Mouse (Mus musculus) liver, embryonic 11.5 days (tissue): Measurements from ENCODE around the gene Traf1. TPM values are rescaled to one million over a fixed set of nuclear protein-coding genes. Genes with fewer than 3 reads are reported as not detected.
A peak's percentile ranks its signal among the peaks of the same experiment; 100 is the strongest.

Experiments
- ATAC-seq: fragments of 200-750 bp; cut with Nextera tagmentation; replicated peaks from 2 replicates; pipeline ENCODE4 v1.8.0; 2017; ENCODE audit warnings: moderate number of reproducible peaks, mild to moderate bottlenecking, moderate TSS enrichment, moderate library complexity; ENCODE audit not compliant: low FRiP score
- DNase-seq: peaks from one replicate; pipeline ENCODE4 v3.0.0-alpha.2; 2017; ENCODE audit warnings: low spot score
- H3K27ac ChIP-seq: fragments of 300-500 bp; sonication (generic); 2 replicates; pipeline ENCODE4 v1.5.1; 2014; ENCODE audit warnings: mild to moderate bottlenecking, low read depth, low read length, control low read depth
- H3K27me3 ChIP-seq: fragments of 300-500 bp; sonication (generic); replicated peaks from 2 replicates; pipeline ENCODE4 v1.6.1; 2014; ENCODE audit warnings: low read length, mixed read lengths; ENCODE audit not compliant: control insufficient read depth, insufficient read depth
- H3K36me3 ChIP-seq: fragments of 300-500 bp; sonication (generic); 2 replicates; pipeline ENCODE4 v1.6.1; 2014; ENCODE audit warnings: mild to moderate bottlenecking, low read length, moderate library complexity, mixed read lengths; ENCODE audit not compliant: control insufficient read depth, insufficient read depth
- H3K4me1 ChIP-seq: fragments of 300-500 bp; sonication (generic); replicated peaks from 2 replicates; pipeline ENCODE4 v1.6.1; 2014; ENCODE audit warnings: low read length, mixed read lengths; ENCODE audit not compliant: control insufficient read depth, insufficient read depth
- H3K4me2 ChIP-seq: fragments of 300-500 bp; sonication (generic); 2 replicates; pipeline ENCODE4 v1.6.1; 2014; ENCODE audit warnings: mild to moderate bottlenecking, control low read depth, moderate library complexity
- H3K4me3 ChIP-seq: fragments of 300-500 bp; sonication (generic); 2 replicates; pipeline ENCODE4 v1.5.1; 2014; ENCODE audit warnings: low read depth, low read length, control low read depth
- H3K9ac ChIP-seq: fragments of 300-500 bp; sonication (generic); 2 replicates; pipeline ENCODE4 v1.6.1; 2014; ENCODE audit warnings: low read depth, low read length, control low read depth
- H3K9me3 ChIP-seq: fragments of 300-500 bp; sonication (generic); 2 replicates; pipeline ENCODE4 v1.6.1; 2016; ENCODE audit warnings: low read length, inconsistent platforms, mixed read lengths; ENCODE audit not compliant: control insufficient read depth
- WGBS: fragments of 180-500 bp; shearing (Covaris S2); extraction: QIAGEN DNeasy Blood & Tissue Kit; methylation state at CpG from one replicate; pipeline ENCODE4 v1.1.7; 2014; 5-methylcytosine and 5-hydroxymethylcytosine counted together
- polyA plus RNA-seq: library from polyadenylated mRNA; unstranded; fragments of >200 nt; fragmentation: Nextera tagmentation; extraction: Ambion mirVana; gene quantifications from 2 replicates; pipeline ENCODE4 v1.2.1, GENCODE M21; 2014

Traf1 gene
- polyA plus RNA-seq, 1 experiment from 2014 or later = 0.38 TPM

DNA sequence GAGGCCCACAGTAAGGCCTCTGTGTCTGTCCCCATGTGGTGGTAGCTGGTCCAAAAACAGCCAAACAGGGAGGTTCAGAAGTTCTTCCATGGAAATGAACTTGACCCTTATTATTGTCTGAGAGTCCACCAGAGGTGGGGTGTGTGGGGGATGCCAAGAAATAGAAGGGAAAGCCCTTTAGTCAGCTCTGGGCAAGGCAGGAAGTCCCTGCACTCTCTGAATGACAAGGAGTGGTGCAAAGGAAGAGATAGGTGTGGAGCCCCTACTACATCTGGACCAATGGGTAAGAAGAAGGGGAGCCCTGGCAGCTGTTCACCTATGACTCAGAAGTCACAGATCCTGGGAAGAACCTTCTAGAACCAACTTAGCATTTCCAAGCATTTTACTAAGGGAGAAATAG lies 7.2 kb downstream of the Traf1 start:
- H3K4me3 ChIP-seq = no peak overlapping the region
- H3K4me1 ChIP-seq = no peaks in the 10 kb centered on the region
- no peaks in the 10 kb centered on the region for H3K9me3 ChIP-seq
- H3K9ac ChIP-seq = no peak overlapping the region
- H3K27ac ChIP-seq = no peak overlapping the region
- no peaks in the 10 kb centered on the region for H3K36me3 ChIP-seq
- no peak overlapping the region for H3K4me2 ChIP-seq
- no peaks in the 10 kb centered on the region for H3K27me3 ChIP-seq
- ATAC-seq (no peak), DNase-seq (no peak)

DNA sequence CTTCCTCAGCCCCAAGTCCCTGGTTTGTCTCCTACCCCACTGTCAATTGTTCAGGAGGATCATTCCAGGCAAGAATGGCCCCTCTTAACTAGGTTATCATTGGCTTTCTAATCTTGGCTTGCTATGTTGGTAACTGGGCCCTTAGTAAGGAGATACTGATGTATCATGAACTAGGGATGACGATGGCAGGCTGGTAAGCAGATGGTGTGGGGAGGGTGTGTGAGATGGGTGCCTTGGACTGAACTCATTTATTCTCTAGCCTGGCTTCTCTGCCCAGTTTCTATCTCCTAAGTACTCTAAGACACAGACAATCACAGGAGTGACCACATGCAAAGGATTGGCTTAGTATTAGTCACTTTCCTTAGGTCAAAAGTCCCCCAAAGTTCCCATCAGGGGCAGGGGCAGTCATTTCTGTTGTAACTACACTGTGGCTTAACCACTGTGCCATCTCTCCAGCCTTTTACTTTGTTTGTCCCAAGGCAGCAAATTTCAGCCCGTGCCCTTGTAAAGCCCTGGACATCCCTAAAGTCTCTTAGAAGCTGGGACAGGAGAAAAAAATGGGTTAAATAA lies 7.9 kb downstream of the Traf1 start:
- Histone ChIP-seq H3K4me1 (no peaks in the 10 kb centered on the region), H3K27ac (no peak overlapping the region), H3K27me3 (no peaks in the 10 kb centered on the region), H3K9ac (no peak overlapping the region), H3K9me3 (no peaks in the 10 kb centered on the region), H3K4me3 (no peak overlapping the region), H3K36me3 (no peaks in the 10 kb centered on the region), H3K4me2 (no peak overlapping the region)
- 64% methylated on average over 2 of the region's 2 CpGs for WGBS
- ATAC-seq (no peak), DNase-seq (no peak)

DNA sequence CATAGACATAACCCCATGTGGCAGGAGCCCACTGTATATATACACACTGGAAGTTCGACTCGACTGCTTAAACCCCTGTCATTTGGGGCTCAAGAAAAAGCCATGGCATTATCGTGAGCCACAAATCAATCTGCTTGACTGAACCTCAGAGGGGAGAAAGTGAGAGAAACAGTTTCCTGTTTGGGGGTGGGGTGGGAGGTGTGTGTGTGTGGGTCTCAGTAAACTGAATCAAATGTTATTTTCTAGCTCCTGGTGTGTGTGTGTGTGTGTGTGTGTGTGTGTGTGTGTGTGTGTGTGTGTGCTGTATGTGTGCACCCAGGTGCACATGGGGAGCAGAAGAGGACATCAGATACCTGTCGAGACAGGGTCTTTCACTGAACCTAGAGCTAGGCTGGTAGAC lies 8.6 kb downstream of the Traf1 start:
- ATAC-seq (no peak), DNase-seq (no peak)
- Histone ChIP-seq H3K4me1 (no peaks in the 10 kb centered on the region), H3K4me3 (no peak overlapping the region), H3K9ac (no peak overlapping the region), H3K9me3 (no peaks in the 10 kb centered on the region), H3K4me2 (no peak overlapping the region), H3K36me3 (no peaks in the 10 kb centered on the region), H3K27me3 (no peaks in the 10 kb centered on the region), H3K27ac (no peak overlapping the region)
- WGBS = 62% methylated on average over 4 of the region's 4 CpGs

DNA sequence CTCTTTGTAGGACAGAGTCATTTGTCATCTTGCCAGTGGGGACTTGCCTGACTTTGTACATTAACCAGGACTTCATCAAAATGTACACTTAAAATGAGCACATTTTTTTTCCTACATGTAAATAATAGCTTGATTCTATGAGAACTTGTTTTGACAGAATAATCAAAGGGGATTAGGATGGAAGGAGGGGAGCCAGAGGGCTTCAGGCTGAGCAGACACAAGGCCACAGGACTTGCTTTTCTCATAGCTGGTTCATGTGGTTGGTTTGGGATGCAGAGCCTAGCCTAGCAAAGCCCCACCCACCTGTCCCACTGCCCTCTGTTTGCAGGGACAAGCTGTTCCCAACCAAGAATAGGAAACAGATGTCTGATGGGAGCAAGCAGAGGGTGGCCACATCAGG lies 10.1 kb downstream of the Traf1 start:
- Histone ChIP-seq H3K9ac (no peak overlapping the region), H3K4me1 (no peaks in the 10 kb centered on the region), H3K27ac (no peak overlapping the region), H3K4me3 (no peak overlapping the region), H3K4me2 (no peak overlapping the region), H3K9me3 (no peaks in the 10 kb centered on the region), H3K36me3 (no peaks in the 10 kb centered on the region), H3K27me3 (no peaks in the 10 kb centered on the region)
- ATAC-seq (no peak), DNase-seq (no peak)

DNA sequence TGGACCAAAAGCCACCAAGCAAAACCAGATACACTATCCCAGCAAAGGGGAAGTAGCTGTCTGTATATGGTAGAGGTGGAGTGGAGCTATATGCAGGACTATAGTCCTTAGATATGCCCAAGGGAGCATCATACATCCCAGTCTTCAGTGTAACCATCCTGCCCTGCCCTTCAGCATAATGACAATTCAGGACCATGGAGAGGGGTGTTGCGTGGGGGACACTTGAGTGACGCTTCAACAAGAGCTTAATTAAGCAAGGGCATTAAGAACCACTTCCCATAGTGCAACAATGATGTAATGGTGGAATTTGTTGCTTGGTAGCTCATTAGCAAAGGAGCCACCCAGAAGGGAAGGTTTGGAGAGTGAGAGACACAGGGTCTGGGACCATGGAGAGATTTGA lies 12.9 kb downstream of the Traf1 start:
- no peak overlapping the region for H3K9ac ChIP-seq
- 27% methylated on average over 2 of the region's 2 CpGs for WGBS
- no peaks in the 10 kb centered on the region for H3K36me3 ChIP-seq
- H3K27ac ChIP-seq = no peak overlapping the region
- H3K27me3 ChIP-seq = no peaks in the 10 kb centered on the region
- no peak overlapping the region for H3K4me3 ChIP-seq
- no peaks in the 10 kb centered on the region for H3K9me3 ChIP-seq
- ATAC-seq (no peak), DNase-seq (no peak)
- no peak overlapping the region for H3K4me2 ChIP-seq
- no peaks in the 10 kb centered on the region for H3K4me1 ChIP-seq

DNA sequence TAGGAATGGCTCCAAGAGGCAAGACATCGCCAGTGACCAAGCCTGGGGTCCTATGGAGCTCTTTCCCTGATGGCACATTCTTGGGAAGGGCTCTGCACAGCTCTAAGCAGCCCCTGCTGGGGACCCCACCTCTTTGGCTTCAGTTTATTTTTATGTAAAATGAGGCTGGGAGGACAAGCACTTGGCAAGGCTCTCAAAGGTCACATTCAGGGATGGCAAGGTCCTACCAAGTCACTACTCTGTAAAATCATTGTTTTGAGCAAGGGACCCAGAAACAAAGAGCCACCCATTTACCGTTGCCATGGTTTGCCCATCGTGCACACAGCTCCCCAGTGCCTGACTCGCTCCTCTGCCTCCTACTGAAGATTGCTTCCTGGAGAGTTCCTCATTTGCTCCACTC lies 15.5 kb downstream of the Traf1 start:
- DNase-seq (no peak), ATAC-seq (no peak)
- 57% methylated on average over 4 of the region's 4 CpGs for WGBS
- Histone ChIP-seq H3K27me3 (no peaks in the 10 kb centered on the region), H3K9ac (no peak overlapping the region), H3K4me1 (no peaks in the 10 kb centered on the region), H3K9me3 (no peaks in the 10 kb centered on the region), H3K4me2 (no peak overlapping the region), H3K4me3 (no peak overlapping the region), H3K36me3 (no peaks in the 10 kb centered on the region), H3K27ac (no peak overlapping the region)

DNA sequence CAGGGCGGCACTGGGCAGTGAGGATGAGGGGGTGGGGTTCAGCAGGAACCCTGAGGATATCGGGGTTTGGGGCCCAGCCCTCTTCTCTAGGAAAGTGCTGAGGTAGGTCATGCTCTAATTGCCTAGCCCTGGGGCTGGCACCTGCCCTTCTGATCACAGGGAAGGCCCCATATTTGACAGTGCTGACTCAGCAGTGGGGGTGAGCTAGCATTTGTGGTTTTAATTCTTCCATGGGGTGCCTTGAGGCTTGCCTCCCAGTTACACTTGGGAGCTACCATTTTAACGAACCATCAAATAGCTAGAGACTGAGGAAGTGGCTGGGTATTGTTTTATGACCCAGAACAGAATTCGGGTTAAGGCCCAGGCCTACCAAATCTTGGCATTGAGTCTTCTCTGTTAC lies 16.0 kb downstream of the Traf1 start:
- DNase-seq = no peak
- no peak overlapping the region for H3K9ac ChIP-seq

DNA sequence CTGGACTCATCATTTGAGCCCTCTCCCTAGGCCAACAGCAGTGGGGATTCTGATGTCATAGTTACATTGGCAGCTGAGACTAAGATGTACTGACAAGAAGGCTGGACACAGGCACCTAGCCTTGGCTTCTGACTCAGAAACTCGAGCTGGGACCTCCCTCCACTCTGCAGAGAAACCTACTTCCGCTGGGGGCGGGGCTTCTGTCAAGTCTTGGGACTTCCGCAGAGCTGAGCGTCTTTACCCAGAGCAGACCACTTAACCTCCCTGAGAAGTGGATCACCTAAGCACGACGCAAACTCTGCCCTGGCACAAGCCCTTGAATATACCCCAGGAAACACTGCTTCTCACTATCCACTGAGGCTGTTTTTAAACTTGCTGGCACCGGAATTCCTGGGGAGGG lies 16.8 kb downstream of the Traf1 start:
- Histone ChIP-seq H3K27me3 (no peaks in the 10 kb centered on the region), H3K9ac (0 out of 2 replicates have a peak overlapping the region, but pooled peaks have one; percentile 20)

More for the DNA sequence above, 16.0 kb downstream of the Traf1 start:
- WGBS = 73% methylated on average over 4 of the region's 4 CpGs
- no peak for ATAC-seq
- Histone ChIP-seq H3K4me3 (no peak overlapping the region), H3K27ac (no peak overlapping the region), H3K4me1 (no peaks in the 10 kb centered on the region), H3K4me2 (no peak overlapping the region), H3K9me3 (no peaks in the 10 kb centered on the region), H3K36me3 (no peaks in the 10 kb centered on the region), H3K27me3 (no peaks in the 10 kb centered on the region)

DNA sequence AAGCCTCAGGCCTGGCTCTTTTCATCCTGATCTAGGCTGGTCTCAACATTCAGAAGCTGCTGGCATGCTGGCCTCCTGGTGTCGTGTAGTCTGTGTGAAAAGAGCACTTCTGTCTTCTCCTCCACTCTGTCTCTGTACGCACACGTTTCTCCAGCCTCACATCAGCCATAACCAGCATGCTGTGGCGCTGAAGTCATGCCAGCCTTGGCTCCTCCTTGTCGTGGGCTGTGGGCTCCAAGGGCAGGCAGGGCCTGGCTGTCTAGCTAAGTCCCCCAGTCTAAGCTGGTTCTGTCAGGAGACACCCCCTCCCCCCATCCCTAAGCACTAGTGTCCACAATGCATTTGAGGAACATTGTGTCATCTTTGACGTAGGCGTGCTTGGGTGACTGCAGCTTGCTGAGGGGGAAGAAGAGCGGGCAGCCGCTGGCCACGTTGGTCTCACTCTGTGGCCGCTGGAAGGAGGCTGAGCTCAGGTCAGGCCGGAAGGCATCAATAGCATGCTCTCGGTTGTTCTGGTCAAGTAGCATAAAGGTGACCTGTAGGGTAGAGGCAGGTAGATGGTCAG lies 17.9 kb downstream of the Traf1 start:
- no peaks in the 10 kb centered on the region for H3K4me1 ChIP-seq
- no peaks in the 10 kb centered on the region for H3K27me3 ChIP-seq
- ATAC-seq = no peak
- no peaks in the 10 kb centered on the region for H3K9me3 ChIP-seq
- H3K36me3 ChIP-seq = no peaks in the 10 kb centered on the region
- no peak overlapping the region for H3K27ac ChIP-seq
- no peak overlapping the region for H3K4me2 ChIP-seq
- no peak overlapping the region for H3K9ac ChIP-seq
- no peak for DNase-seq
- no peak overlapping the region for H3K4me3 ChIP-seq
- 73% methylated on average over 13 of the region's 13 CpGs for WGBS

More for the DNA sequence above, 16.8 kb downstream of the Traf1 start:
- DNase-seq (peak; percentile 40), ATAC-seq (no peak)
- Histone ChIP-seq H3K4me2 (peak overlapping the region; percentile 43), H3K36me3 (no peaks in the 10 kb centered on the region), H3K27ac (no peak overlapping the region), H3K4me3 (no peak overlapping the region), H3K9me3 (no peaks in the 10 kb centered on the region), H3K4me1 (no peaks in the 10 kb centered on the region)
- WGBS = 9% methylated on average over 8 of the region's 8 CpGs
